In the genomic region with DNA sequence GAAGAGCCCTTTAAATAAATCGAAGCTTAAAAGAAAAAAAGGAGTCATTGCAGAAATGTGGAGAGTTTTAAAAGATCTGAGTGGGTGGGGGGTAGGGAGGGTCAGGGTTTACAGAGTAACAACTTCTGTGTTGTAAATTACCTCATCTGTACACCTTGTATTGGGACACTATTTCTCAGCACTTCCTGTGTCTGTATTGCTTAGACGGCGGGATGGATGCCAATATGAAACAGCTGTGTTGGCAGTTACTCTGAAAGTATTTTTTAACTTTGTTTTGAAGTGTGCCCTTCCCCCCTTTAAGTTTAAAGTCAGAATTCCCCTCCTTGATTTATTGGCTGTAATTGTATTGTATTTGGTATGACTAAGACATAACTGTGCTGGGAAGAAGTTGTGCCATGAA, we compare ENCODE assay signal across 21 mouse cellular contexts. TPM values are rescaled to one million over a fixed set of nuclear protein-coding genes. Genes with fewer than 3 reads are reported as not detected.
DNase-seq lines count a peak whose midpoint lies in the region; ATAC-seq and TF ChIP-seq lines count a peak whose summit lies in the region.
"Had no signal": no experiment of that assay in that cellular context is flagged by ENCODE, and none has a peak within 500 bp of the region (broad histone marks: within the 10 kb centered on the region; RNA-seq: fewer than 3 reads in every experiment).

No protein-coding gene starts in this region.

- no peak overlapping the region for H3K4me2 ChIP-seq in lung, postnatal 0 days (replicated peaks; ENCODE audit: low read depth, low read length)
- H3K4me2 ChIP-seq in hindbrain, embryonic 12.5 days (replicated peaks), result no peak overlapping the region
- H3K4me2 ChIP-seq: embryonic facial prominence, embryonic 12.5 days; heart, embryonic 13.5 days; liver, embryonic 12.5 days; midbrain, embryonic 13.5 days; neural tube, embryonic 15.5 days had no signal

- no peak overlapping the region for H3K27ac ChIP-seq in kidney, adult 2 months (ENCODE audit: insufficient read depth, low read depth, low read length)
- H3K27ac ChIP-seq in lung, postnatal 0 days (ENCODE audit: low read length), result no peak overlapping the region
- H3K27ac ChIP-seq in hindbrain, embryonic 12.5 days, result no peak overlapping the region
- H3K27ac ChIP-seq: embryonic facial prominence, embryonic 12.5 days; heart, embryonic 13.5 days; hindbrain, embryonic 10.5 days; liver, embryonic 12.5 days; macrophage; midbrain, embryonic 13.5 days; neural tube, embryonic 15.5 days; stomach, postnatal 0 days had no signal

- no peak for TF ChIP-seq EP300 in lung, postnatal 0 days (IDR thresholded peaks at IDR 0.05)

- no peak for TF ChIP-seq CTCF in kidney, adult 2 months (conservative IDR thresholded peaks at IDR 0.05; ENCODE audit: insufficient read depth, insufficient read length, low read depth, low read length)
- no peak for TF ChIP-seq CTCF in lung, postnatal 0 days (IDR thresholded peaks at IDR 0.05)

- H3K4me3 ChIP-seq in kidney, adult 2 months (ENCODE audit: insufficient read depth, low read depth, low read length), result no peak overlapping the region
- no peak overlapping the region for H3K4me3 ChIP-seq in lung, postnatal 0 days (ENCODE audit: low read depth, low read length)
- H3K4me3 ChIP-seq in hindbrain, embryonic 12.5 days, result no peak overlapping the region
- H3K4me3 ChIP-seq: embryonic facial prominence, embryonic 12.5 days; heart, embryonic 13.5 days; hindbrain, embryonic 10.5 days; liver, embryonic 12.5 days; midbrain, embryonic 13.5 days; myocyte; neural tube, embryonic 15.5 days had no signal

- WGBS in kidney, adult 2 months, result 46% methylated on average over 3 of the region's 3 CpGs
- WGBS in lung, postnatal 0 days, result 67% methylated on average over 3 of the region's 3 CpGs
- WGBS in hindbrain, embryonic 12.5 days, result 90% methylated on average over 3 of the region's 3 CpGs

- H3K9ac ChIP-seq in lung, postnatal 0 days (replicated peaks; ENCODE audit: low read depth), result no peak overlapping the region
- H3K9ac ChIP-seq in hindbrain, embryonic 12.5 days, result no peak overlapping the region
- H3K9ac ChIP-seq: embryonic facial prominence, embryonic 12.5 days; heart, embryonic 13.5 days; liver, embryonic 12.5 days; midbrain, embryonic 13.5 days; neural tube, embryonic 15.5 days had no signal

- H3K9me3 ChIP-seq in lung, postnatal 0 days (ENCODE audit: low read length), result no peaks in the 10 kb centered on the region
- no peaks in the 10 kb centered on the region for H3K9me3 ChIP-seq in hindbrain, embryonic 12.5 days (replicated peaks)
- H3K9me3 ChIP-seq: embryonic facial prominence, embryonic 12.5 days; heart, embryonic 13.5 days; hindbrain, embryonic 10.5 days; liver, embryonic 12.5 days; midbrain, embryonic 13.5 days; neural tube, embryonic 15.5 days had no signal

- H3K27me3 ChIP-seq in kidney, adult 2 months (replicated peaks; ENCODE audit: control insufficient read depth, insufficient read depth, low read length), result no peaks in the 10 kb centered on the region
- no peaks in the 10 kb centered on the region for H3K27me3 ChIP-seq in lung, postnatal 0 days (replicated peaks; ENCODE audit: insufficient read depth, low read length)
- H3K27me3 ChIP-seq in hindbrain, embryonic 12.5 days, result no peaks in the 10 kb centered on the region
- H3K27me3 ChIP-seq: CH12.LX; embryonic facial prominence, embryonic 12.5 days; heart, embryonic 13.5 days; liver, embryonic 12.5 days; midbrain, embryonic 13.5 days; neural tube, embryonic 15.5 days had no signal

- no peak for TF ChIP-seq POLR2A in kidney, adult 2 months (IDR thresholded peaks at IDR 0.05; ENCODE audit: low read depth, low read length)

- DNase-seq in kidney, adult 2 months, result peak; percentile 22
- DNase-seq in kidney, adult 11 months, result no peak
- peak; percentile 23 for DNase-seq in lung, postnatal 0 days (ENCODE audit: low spot score)
- no peak for DNase-seq in lung, adult 18-20 months
- peak; percentile 56 for DNase-seq in adipocyte (ENCODE audit: low spot score)
- DNase-seq: cerebellum, adult 8-10 months; left cerebral cortex, postnatal 4 days; right cerebral cortex, postnatal 25 days; thymus, postnatal 14 days had no signal

- H3K4me1 ChIP-seq in kidney, adult 2 months (ENCODE audit: control insufficient read depth, insufficient read depth, low read length), result no peaks in the 10 kb centered on the region
- no peaks in the 10 kb centered on the region for H3K4me1 ChIP-seq in lung, postnatal 0 days (ENCODE audit: insufficient read depth, low read depth, low read length)
- H3K4me1 ChIP-seq in hindbrain, embryonic 12.5 days, result no peaks in the 10 kb centered on the region
- H3K4me1 ChIP-seq: embryonic facial prominence, embryonic 12.5 days; heart, embryonic 13.5 days; hindbrain, embryonic 10.5 days; liver, embryonic 12.5 days; midbrain, embryonic 13.5 days; neural tube, embryonic 15.5 days had no signal

- H3K36me3 ChIP-seq in kidney, adult 2 months (ENCODE audit: control insufficient read depth, insufficient read depth, low read length), result peaks cover 12% of the 10 kb centered on the region
- H3K36me3 ChIP-seq in lung, postnatal 0 days (ENCODE audit: insufficient read depth, low read length), result peaks cover 26% of the 10 kb centered on the region; the same call in 1 of the 2 replicates
- H3K36me3 ChIP-seq in hindbrain, embryonic 12.5 days, result peaks cover 69% of the 10 kb centered on the region

- no peak for ATAC-seq in lung, postnatal 0 days
- ATAC-seq in megakaryocyte, adult 5-6 weeks (ENCODE audit: poor library complexity, severe bottlenecking), result peak; percentile 66; the same call in 1 of the 2 replicates
- no peak for ATAC-seq in hindbrain, embryonic 12.5 days (ENCODE audit: low FRiP score)
- ATAC-seq: liver, embryonic 12.5 days; midbrain, embryonic 13.5 days had no signal

RNA-seq across cellular contexts. Expression of gene Tbc1d20, which starts 12.2 kb away (rescaled TPM):
- 54.6 and 59.5 TPM in 2 replicates for polyA plus RNA-seq in kidney, adult 2 months (2012; rRNA removed)
- polyA plus RNA-seq in lung, postnatal 0 days (2015; fragmentation: Nextera tagmentation; extraction: Ambion mirVana), result 37.5 and 38.8 TPM in 2 replicates
- total RNA-seq in megakaryocyte, adult 5-6 weeks (2015), result 23.3 and 28.1 TPM in 2 replicates
- total RNA-seq in megakaryocyte, adult 5-6 weeks (2017), result 23.2 and 28.9 TPM in 2 replicates
- polyA plus RNA-seq in hindbrain, embryonic 12.5 days (2016; fragmentation: Nextera tagmentation; extraction: Ambion mirVana), result 41.5 and 43.5 TPM in 2 replicates

RNA-seq across cellular contexts. Expression of gene Rbck1, which starts 51.0 kb away (rescaled TPM):
- polyA plus RNA-seq in kidney, adult 2 months (2012; rRNA removed), result 150 and 155 TPM in 2 replicates
- 67.9 and 74.4 TPM in 2 replicates for polyA plus RNA-seq in lung, postnatal 0 days (2015; fragmentation: Nextera tagmentation; extraction: Ambion mirVana)
- total RNA-seq in megakaryocyte, adult 5-6 weeks (2015), result 45.4 and 46.2 TPM in 2 replicates
- 54.8 and 55.5 TPM in 2 replicates for total RNA-seq in megakaryocyte, adult 5-6 weeks (2017)
- 91.5 and 91.9 TPM in 2 replicates for polyA plus RNA-seq in hindbrain, embryonic 12.5 days (2016; fragmentation: Nextera tagmentation; extraction: Ambion mirVana)

RNA-seq across cellular contexts. Expression of gene Csnk2a1, which starts 54.8 kb away (rescaled TPM):
- 26.1 and 35.0 TPM in 2 replicates for polyA plus RNA-seq in kidney, adult 2 months (2012; rRNA removed)
- polyA plus RNA-seq in lung, postnatal 0 days (2015; fragmentation: Nextera tagmentation; extraction: Ambion mirVana), result 62.4 and 70.4 TPM in 2 replicates
- 53.9 and 60.9 TPM in 2 replicates for total RNA-seq in megakaryocyte, adult 5-6 weeks (2015)
- 95.3 and 105 TPM in 2 replicates for total RNA-seq in megakaryocyte, adult 5-6 weeks (2017)
- polyA plus RNA-seq in hindbrain, embryonic 12.5 days (2016; fragmentation: Nextera tagmentation; extraction: Ambion mirVana), result 88.4 and 90.6 TPM in 2 replicates

Comparison
In these comparisons a context has a peak if more than half of its experiments do, and no peak if none do; other contexts are left out.
1. DNase-seq: peak in kidney, adult 2 months (single experiment), lung, postnatal 0 days (single experiment) and adipocyte (single experiment); none in kidney, adult 11 months (single experiment) and lung, adult 18-20 months (0 of 2).